Mouse (Mus musculus): ENCODE results near the gene Gm29094.

Gm29094 gene

DNA sequence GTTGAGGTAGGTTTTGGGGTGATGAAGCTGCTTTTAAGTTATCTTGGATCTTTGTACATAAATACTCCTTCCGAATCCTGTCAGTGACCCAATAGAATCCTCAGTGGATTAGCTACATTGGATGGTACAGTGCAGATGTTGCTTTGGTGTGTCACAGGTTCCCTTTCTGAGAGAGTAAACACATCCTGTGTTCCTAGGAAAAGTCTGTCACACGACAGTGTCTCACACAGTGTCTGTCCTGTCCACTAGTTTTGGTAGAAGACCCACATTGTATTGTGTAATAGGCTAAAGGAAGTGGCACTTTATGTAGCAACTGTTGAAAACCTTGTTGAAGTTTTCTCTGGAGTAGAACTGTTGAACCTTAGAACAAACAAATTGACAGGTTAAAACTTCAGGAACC, 54.2 kb downstream of the Gm29094 start:
- no peak for DNase-seq (ENCODE audit: low spot score)

DNA sequence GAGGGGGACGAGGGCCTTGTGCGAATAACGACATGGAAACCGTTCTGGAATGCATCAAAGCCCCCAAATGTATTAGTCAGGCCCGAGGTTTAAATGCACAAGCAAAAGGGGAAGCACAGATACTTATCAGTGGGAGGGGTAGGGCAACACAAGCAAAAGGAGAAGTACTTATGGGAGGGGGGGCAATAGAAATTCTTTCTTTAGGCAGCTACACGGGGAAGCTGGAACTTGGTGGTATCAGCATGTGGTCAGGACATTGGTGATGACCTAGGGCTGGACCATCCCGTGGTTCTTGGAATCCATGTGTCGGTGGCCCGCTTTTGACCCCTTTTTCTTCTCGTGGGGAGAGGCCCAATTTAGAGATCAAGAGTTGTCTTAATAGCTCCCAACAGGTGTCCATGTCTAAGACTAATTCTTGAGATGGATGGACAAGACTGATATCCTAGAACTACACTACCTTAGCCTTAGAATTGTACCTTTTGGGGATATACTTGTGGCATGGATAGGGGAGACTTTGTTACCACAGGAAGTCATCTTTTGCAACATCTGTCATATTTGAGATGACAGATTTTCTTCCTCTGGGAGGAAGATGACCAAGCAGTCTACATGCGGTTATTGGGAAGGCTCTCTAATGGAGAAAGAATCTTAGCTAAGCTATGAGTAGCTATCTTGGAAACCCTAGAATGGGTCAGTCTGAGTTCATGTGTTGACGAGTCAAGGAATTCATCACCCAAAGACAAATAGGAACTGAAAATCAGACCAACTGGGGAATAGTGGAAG, 57.6 kb downstream of the Gm29094 start:
- no peak for DNase-seq (ENCODE audit: low spot score)

- DNase-seq (ENCODE audit: low spot score): no peak
Measured at GRCm38 (mm10) chr9:89263968-89264367, 64.8 kb downstream of the Gm29094 start.

- DNase-seq (ENCODE audit: low spot score): no peak
Measured at GRCm38 (mm10) chr9:89264571-89264970, 65.4 kb downstream of the Gm29094 start.
